Mouse (Mus musculus) frontal cortex, postnatal 14 days (tissue): ENCODE results near the gene Ccdc114.

Experiments used
- DNase-seq, 2 experiments: peaks; one replicate each; pipeline ENCODE4 v3.0.0; 2022; ENCODE audit warnings: low spot score in 2 of 2

Ccdc114 gene

GRCm38 (mm10) chr7:45986893-45987292 lies 63.0 kb downstream of the Ccdc114 start:
- DNase-seq, result no peak

GRCm38 (mm10) chr7:45988344-45988743 lies 64.5 kb downstream of the Ccdc114 start:
- DNase-seq, result no peak

GRCm38 (mm10) chr7:45992470-45992869 lies 68.6 kb downstream of the Ccdc114 start:
- DNase-seq, result no peak
